Mouse (Mus musculus) central nervous system, embryonic 18 days (tissue): ENCODE results near the gene Coro6. TPM values are rescaled to one million over a fixed set of nuclear protein-coding genes. Genes with fewer than 3 reads are reported as not detected.

Source experiments
- polyA plus RNA-seq: library from polyadenylated mRNA; depleted of rRNA; stranded (reverse); fragments of >200 nt; gene quantifications from 2 replicates; pipeline ENCODE4 v1.2.3, GENCODE M21; 2012; rRNA removed

Gene Coro6
- polyA plus RNA-seq, result 3.7 and 6.0 TPM in 2 replicates

DNA sequence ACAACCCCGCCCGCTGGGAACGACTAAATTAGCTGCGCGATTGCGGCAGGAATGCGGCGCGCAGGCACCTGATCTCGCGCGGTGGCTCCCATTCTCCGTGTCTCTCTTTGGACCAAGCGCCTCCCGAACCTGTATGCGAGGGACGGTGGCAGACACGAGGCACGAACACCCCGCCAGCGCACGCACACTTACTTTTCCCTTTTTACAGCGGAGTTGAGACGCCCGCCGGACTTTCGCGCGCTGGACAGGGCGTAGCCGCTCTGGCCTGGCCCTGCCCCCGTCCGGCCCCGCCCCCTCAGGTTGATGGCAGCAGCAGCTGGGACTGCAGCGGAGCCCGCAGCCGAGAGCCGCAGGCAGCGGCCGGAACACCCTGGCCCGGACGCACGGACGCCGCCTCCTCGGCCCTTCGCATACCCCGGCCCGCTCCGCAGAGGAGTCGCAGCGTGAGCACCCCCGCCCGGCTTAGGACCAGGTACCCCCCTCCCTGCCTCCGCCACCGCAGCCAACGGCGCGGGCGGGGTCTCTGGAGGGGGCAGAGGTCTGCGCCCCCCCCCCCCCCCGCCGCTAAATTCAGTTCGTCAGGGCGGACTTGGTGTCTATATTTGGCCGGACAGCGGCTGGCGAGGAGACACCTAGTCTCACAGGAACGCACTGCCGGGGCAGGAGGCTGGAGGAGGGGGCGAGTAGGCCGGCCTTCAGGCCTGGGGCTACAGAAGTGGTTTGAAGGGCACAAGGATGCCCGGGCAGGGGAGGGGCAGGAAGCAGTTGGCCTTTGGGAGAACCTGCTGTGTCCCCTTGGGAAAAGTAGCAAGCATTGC lies at the start of gene Coro6:
Coro6 (plus strand) TSS at position 129 of the 818 bp plus-strand sequence.

DNA sequence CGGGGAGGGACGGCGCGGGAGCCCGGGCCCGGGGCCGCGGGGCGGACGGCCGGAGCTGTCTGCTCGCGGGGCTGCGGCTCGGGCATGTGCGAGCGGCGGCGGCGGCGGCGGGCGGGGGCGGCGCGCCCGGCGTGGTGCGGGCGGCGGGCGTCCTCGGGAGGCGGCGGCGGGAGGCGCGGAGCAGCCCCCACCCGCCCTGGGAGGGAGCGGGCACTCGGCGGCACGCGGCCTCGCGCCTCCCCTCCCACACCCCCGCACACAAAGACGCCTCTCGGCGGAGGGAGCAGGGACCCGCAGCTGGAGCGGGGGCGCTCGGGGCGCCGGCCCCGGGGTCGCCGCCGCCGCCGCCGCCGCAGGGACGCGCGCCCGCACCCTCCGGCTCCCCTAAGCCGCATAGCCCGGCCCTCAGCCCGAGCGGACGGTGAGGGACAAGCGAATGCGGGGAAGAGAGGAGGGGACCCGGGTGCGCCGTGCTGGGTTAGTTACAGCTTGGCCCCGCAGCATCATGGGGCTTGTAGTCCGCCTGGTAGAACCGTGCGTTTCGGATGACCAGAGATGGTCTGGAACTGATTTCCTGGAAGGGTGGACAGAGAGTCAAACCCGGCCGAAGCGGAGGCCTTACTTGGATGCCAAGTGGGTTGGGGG lies 27.5 kb downstream of the Coro6 start, which contains the start of gene Ankrd13b:
Ankrd13b (minus strand) TSS at position 88 of the 645 bp plus-strand sequence.

GRCm38 (mm10) chr11:77493512-77494343 lies 31.5 kb downstream of the Coro6 start, which contains the start of gene Git1:
Gene Git1, plus strand, starts transcription at chr11:77493562.

GRCm38 (mm10) chr11:77514832-77515636 lies 52.8 kb downstream of the Coro6 start, which contains the start of gene Abhd15:
Gene Abhd15, plus strand, starts transcription at chr11:77515121.

DNA sequence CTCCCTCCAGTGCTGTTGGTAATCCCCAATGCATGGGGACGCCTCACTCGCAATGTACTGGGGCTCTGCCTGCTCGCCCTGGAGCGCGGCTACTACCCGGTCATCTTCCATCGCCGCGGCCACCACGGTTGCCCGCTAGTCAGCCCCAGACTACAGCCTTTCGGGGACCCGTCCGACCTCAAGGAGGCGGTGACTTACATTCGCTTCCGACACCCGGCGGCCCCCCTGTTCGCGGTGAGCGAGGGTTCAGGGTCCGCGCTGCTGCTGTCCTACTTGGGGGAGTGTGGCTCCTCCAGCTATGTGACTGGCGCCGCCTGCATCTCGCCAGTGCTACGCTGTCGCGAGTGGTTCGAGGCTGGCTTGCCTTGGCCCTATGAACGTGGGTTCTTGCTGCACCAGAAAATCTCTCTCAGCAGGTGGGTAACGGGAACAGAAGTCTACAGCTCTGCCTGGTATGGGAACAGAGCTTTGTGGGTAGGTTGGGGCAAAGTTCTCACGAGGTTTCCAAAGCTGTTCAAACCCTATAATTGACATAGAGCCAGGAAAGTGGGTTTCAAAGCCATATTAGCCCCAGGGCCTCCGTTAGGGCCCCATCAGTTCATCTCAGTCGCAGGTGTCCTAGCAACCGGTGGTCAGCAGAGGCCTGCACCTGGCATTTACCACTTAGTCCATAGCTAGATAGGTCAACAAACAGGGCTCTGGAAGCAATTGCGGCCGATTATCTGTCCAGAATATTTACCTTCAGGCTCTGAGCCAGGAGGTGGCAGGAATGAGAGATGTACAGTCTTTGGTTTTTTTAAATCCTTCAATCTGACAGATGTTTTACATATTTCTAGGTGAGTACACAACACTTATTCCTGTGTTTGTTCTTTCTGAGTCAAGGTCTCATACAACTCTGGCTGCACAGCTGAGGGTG lies 53.7 kb downstream of the Coro6 start, which contains the start of gene Trp53i13:
Trp53i13 (minus strand) TSS at position 344 of the 916 bp plus-strand sequence.

DNA sequence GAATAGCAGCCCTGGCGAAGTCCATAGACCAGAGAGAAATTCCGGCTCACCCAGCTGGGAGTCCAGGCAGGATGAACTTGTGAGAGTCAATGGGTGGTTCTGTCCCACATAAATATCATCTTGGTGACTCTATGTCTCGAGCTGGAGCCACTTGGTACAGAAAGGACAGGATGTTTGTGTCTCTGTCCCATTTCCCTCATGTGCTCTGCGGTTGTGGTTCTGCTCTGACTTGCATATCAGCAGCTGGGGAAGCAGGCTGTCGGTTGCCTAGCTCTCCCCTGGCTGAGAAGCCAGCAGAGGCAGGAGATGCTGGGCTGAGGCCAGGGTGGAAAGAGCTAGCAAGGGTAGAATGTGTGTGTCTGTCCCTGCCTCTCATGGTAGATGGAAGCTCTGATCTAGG lies 56.8 kb downstream of the Coro6 start, which contains the start of gene Gm10392:
Gm10392 (minus strand) TSS at position 156 of the 400 bp plus-strand sequence.

Other genes with a start within 250 kb of the Coro6 start
- 21.2 and 21.4 TPM in 2 replicates for gene Ssh2, start 246.1 kb upstream of the Coro6 start, polyA plus RNA-seq
- gene Ankrd13b, start 27.3 kb downstream of the Coro6 start, polyA plus RNA-seq, result 240 and 272 TPM in 2 replicates
- 66.7 and 73.4 TPM in 2 replicates for gene Git1, start 31.2 kb downstream of the Coro6 start, polyA plus RNA-seq
- gene Abhd15, start 52.7 kb downstream of the Coro6 start, polyA plus RNA-seq, result 0.39 and 0.51 TPM in 2 replicates
- 7.4 and 8.6 TPM in 2 replicates for gene Trp53i13, start 53.6 kb downstream of the Coro6 start, polyA plus RNA-seq
- not detected in 2 replicates for gene Gm10392, start 56.8 kb downstream of the Coro6 start, polyA plus RNA-seq
- 25.6 and 27.0 TPM in 2 replicates for gene Taok1, start 145.4 kb downstream of the Coro6 start, polyA plus RNA-seq
- 14.4 and 15.0 TPM in 2 replicates for gene Nufip2, start 223.7 kb downstream of the Coro6 start, polyA plus RNA-seq